Mouse (Mus musculus): Measurements from ENCODE around the gene Atp1b2. TPM values are rescaled to one million over a fixed set of nuclear protein-coding genes. Genes with fewer than 3 reads are reported as not detected.
"Not testable (repeated sequence)": the region's sequence is repeated elsewhere in the genome, so short reads cannot be mapped to it uniquely, and the experiment has no call there.

The Atp1b2 gene
- total and polyA plus RNA-seq, 3 experiments, result 17.0 to 23.7 (median 20.3) TPM

DNA sequence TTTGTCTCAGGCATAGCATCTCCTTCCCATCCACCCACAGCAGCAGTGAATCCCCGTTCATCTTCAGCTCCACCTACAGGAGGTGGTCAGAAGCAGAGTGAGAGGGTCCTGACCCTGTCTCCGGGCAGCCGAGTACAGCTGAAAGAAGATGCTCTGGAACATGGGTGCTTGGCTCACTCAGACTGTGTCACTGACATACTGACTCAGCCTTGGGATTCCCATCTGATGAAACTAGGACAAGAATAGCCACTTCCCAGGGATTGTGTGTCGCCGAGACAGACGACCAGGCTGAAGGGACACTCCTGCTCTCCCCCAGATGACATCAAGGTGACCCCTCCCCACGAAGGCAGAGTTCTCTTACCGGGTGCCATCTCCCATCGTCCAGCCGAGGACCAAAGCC, 11.0 kb upstream of the Atp1b2 start:
- Histone ChIP-seq H3K79me2 (replicated peaks; ENCODE audit: control insufficient read depth, insufficient read depth, low read length) (no peaks in the 10 kb centered on the region), H3K9ac (ENCODE audit: low read depth, low read length) (no peak overlapping the region), H3K36me3 (ENCODE audit: control insufficient read depth, insufficient read depth, low read length) (no peaks in the 10 kb centered on the region), H3K27me3 (ENCODE audit: control insufficient read depth, insufficient read depth, low read length) (no peaks in the 10 kb centered on the region), H3K4me1 (ENCODE audit: control insufficient read depth, insufficient read depth, low read length) (peaks cover 3% of the 10 kb centered on the region; the same call in 1 of the 2 replicates), H3K27ac (no peak overlapping the region), H3K4me3 (no peak overlapping the region)
- WGBS, result 39% methylated on average over 10 of the region's 10 CpGs
- TF ChIP-seq EP300 (IDR thresholded peaks at IDR 0.05; ENCODE audit: insufficient read depth, low read depth, low read length) (no peak), POLR2A (IDR thresholded peaks at IDR 0.05; ENCODE audit: insufficient read depth, low read depth, low read length) (no peak), CTCF (IDR thresholded peaks at IDR 0.05) (no peak)
- no peak for DNase-seq
- intact Hi-C loops (cut with DNase I), result no loop called here

DNA sequence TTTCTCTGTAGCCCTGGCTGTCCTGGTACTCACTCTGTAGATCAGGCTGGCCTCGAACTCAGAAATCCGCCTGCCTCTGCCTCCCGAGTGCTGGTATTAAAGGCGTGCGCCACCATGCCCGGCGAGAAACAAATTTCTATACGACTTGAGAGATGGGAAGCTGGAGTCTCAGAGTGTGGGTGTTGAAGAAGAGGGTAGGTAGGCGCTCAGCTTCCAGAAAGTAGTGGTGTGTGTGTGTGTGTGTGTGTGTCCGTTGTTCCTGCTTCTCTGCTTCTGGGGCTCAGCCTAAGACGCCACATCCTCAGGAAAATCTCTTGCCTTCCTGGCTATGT, 8.5 kb upstream of the Atp1b2 start:
- not testable (repeated sequence) for H3K4me1 ChIP-seq (ENCODE audit: control insufficient read depth, insufficient read depth, low read length); H3K27ac ChIP-seq; H3K36me3 ChIP-seq (ENCODE audit: control insufficient read depth, insufficient read depth, low read length); H3K79me2 ChIP-seq (replicated peaks; ENCODE audit: control insufficient read depth, insufficient read depth, low read length); H3K27me3 ChIP-seq (ENCODE audit: control insufficient read depth, insufficient read depth, low read length); DNase-seq; H3K4me3 ChIP-seq
- intact Hi-C loops (cut with DNase I), result loop anchor here (1.0 kb wide), 2 partner anchors 35 to 68 kb away; no protein-coding TSS in a partner anchor
- 43% methylated on average over 11 of the region's 11 CpGs for WGBS
- H3K9ac ChIP-seq (ENCODE audit: low read depth, low read length), result peak overlapping the region; percentile 36; the same call in 1 of the 2 replicates

DNA sequence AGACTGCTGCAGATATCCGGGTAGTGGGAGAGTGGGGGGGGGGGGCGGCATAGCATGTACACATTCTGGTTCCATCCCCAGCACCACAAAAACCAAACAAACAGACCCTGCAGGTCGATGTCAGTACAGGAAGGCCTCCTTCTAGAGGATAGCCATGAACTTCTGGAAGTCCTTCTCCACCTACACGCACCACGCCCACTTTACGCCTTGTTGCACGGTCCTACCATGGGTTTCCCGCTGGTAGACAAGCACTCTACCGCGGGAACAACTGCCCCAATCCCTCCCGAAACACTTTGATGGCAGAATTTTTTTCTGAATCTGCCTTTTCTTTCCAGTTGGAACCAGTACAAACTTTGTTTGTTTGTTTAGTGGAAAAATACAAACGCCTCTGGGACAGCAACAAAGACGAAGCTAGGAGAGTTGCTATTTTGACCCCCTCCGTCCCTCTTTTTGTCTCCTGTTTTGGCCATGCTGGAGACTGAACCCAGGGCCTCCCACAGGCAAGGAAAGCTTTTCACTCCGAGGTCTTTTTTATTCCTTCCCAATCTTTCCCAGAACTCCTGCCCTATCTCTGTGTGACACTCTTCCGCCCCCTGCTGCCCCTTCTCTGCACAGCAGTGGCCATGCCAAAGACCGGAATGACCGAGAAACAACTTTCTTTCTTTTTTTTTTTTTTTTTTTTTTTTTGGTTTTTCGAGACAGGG, 8.0 kb upstream of the Atp1b2 start:
- Histone ChIP-seq H3K27me3 (ENCODE audit: control insufficient read depth, insufficient read depth, low read length) (no peaks in the 10 kb centered on the region), H3K4me1 (ENCODE audit: control insufficient read depth, insufficient read depth, low read length) (peaks cover 1% of the 10 kb centered on the region; the same call in 1 of the 2 replicates), H3K4me3 (peak overlapping the region; percentile 41), H3K27ac (peak overlapping the region; percentile 24; the same call in 1 of the 2 replicates), H3K9ac (ENCODE audit: low read depth, low read length) (0 out of 2 replicates have a peak overlapping the region, but pooled peaks have one; percentile 15), H3K79me2 (replicated peaks; ENCODE audit: control insufficient read depth, insufficient read depth, low read length) (no peaks in the 10 kb centered on the region), H3K36me3 (ENCODE audit: control insufficient read depth, insufficient read depth, low read length) (no peaks in the 10 kb centered on the region)
- intact Hi-C loops (cut with DNase I), result loop anchor here (1.0 kb wide), 2 partner anchors 34 to 67 kb away; no protein-coding TSS in a partner anchor
- WGBS, result 12% methylated on average over 19 of the region's 19 CpGs
- peak; percentile 85 to 91 for DNase-seq
- TF ChIP-seq POLR2A (IDR thresholded peaks at IDR 0.05; ENCODE audit: insufficient read depth, low read depth, low read length), result no peak
- peak; percentile 84 for TF ChIP-seq CTCF (IDR thresholded peaks at IDR 0.05)
- TF ChIP-seq EP300 (IDR thresholded peaks at IDR 0.05; ENCODE audit: insufficient read depth, low read depth, low read length), result peak; percentile 88; the same call in 1 of the 2 replicates

DNA sequence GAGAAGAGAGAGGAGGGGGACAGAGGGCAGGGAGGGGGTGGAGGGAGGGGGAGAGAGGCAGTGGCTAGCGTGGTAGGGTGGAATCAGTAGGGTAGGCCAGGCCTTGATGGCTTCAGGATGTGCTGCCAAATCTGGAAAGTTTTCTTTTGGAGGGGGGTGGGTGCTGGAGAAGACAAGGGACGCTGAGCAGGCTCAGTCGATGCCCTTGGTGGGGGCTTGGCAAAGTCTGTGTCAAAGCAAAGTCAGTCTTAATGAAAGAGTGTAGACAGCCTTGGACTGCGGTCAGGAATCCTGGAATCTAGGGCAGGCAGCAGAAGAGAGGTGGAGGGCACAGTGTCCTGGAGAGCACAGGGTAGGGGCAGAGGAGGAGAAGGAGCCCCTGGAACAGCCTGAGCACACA, 5.2 kb upstream of the Atp1b2 start:
- no peak overlapping the region for H3K4me3 ChIP-seq
- H3K9ac ChIP-seq (ENCODE audit: low read depth, low read length), result no peak overlapping the region
- 48% methylated on average over 4 of the region's 4 CpGs for WGBS
- H3K36me3 ChIP-seq (ENCODE audit: control insufficient read depth, insufficient read depth, low read length), result no peaks in the 10 kb centered on the region
- no peak overlapping the region for H3K27ac ChIP-seq
- DNase-seq, result no peak
- peaks cover 1% of the 10 kb centered on the region; the same call in 1 of the 2 replicates for H3K4me1 ChIP-seq (ENCODE audit: control insufficient read depth, insufficient read depth, low read length)
- intact Hi-C loops (cut with DNase I), result no loop called here
- TF ChIP-seq CTCF (IDR thresholded peaks at IDR 0.05), result no peak
- TF ChIP-seq EP300 (IDR thresholded peaks at IDR 0.05; ENCODE audit: insufficient read depth, low read depth, low read length), result no peak
- TF ChIP-seq POLR2A (IDR thresholded peaks at IDR 0.05; ENCODE audit: insufficient read depth, low read depth, low read length), result no peak
- no peaks in the 10 kb centered on the region for H3K27me3 ChIP-seq (ENCODE audit: control insufficient read depth, insufficient read depth, low read length)
- no peaks in the 10 kb centered on the region for H3K79me2 ChIP-seq (replicated peaks; ENCODE audit: control insufficient read depth, insufficient read depth, low read length)

DNA sequence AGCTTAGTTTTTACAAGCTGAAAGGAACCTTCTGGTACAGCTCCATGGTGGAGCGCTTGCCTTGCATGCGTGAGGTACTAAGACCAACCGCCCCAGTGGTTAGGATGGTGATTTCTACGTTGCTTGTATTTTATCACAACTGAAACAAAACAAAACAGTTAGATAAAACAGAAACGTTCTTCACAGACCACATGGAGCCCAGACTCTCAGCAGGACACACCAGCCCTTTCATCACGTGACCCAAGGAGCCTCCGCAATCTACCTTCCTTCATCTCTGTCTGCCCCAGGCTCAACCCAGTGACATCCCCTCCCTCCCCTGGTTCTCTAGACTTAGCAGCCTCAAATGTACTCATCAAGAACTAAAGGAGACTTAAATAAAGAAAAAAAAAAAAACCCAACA, 3.7 kb upstream of the Atp1b2 start:
- Histone ChIP-seq H3K4me1 (ENCODE audit: control insufficient read depth, insufficient read depth, low read length) (peaks cover 2% of the 10 kb centered on the region), H3K27ac (no peak overlapping the region), H3K9ac (ENCODE audit: low read depth, low read length) (no peak overlapping the region), H3K36me3 (ENCODE audit: control insufficient read depth, insufficient read depth, low read length) (no peaks in the 10 kb centered on the region), H3K4me3 (no peak overlapping the region), H3K27me3 (ENCODE audit: control insufficient read depth, insufficient read depth, low read length) (no peaks in the 10 kb centered on the region), H3K79me2 (replicated peaks; ENCODE audit: control insufficient read depth, insufficient read depth, low read length) (no peaks in the 10 kb centered on the region)
- TF ChIP-seq CTCF (IDR thresholded peaks at IDR 0.05) (no peak), POLR2A (IDR thresholded peaks at IDR 0.05; ENCODE audit: insufficient read depth, low read depth, low read length) (no peak), EP300 (IDR thresholded peaks at IDR 0.05; ENCODE audit: insufficient read depth, low read depth, low read length) (no peak)
- no peak for DNase-seq
- whole genome bisulfite sequencing, result 66% methylated on average over 7 of the region's 7 CpGs
- intact Hi-C loops (cut with DNase I), result no loop called here

DNA sequence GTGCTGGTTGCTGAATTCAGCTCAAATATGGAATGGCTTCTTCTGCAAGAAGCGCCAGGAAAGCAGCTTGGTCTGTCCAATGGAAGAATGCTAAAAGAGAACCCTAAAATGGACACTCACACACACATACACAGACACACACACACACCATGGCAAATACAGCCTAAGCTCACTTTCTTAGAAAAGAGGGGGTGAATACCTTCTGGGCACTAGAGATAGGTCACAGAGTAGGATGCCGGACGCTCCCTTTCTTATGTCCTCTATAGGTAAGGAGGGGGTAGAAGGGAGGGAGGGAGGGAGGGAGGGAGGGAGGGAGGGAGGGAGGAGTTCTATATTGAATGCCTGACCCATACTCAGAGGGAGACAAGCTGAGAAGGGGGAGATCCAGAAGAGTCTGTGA, 2.8 kb upstream of the Atp1b2 start:
- no peak overlapping the region for H3K27ac ChIP-seq
- DNase-seq, result no peak
- TF ChIP-seq POLR2A (IDR thresholded peaks at IDR 0.05; ENCODE audit: insufficient read depth, low read depth, low read length), result no peak
- TF ChIP-seq CTCF (IDR thresholded peaks at IDR 0.05), result no peak
- TF ChIP-seq EP300 (IDR thresholded peaks at IDR 0.05; ENCODE audit: insufficient read depth, low read depth, low read length), result no peak
- peaks cover 6% of the 10 kb centered on the region for H3K4me1 ChIP-seq (ENCODE audit: control insufficient read depth, insufficient read depth, low read length)
- H3K4me3 ChIP-seq, result no peak overlapping the region
- H3K27me3 ChIP-seq (ENCODE audit: control insufficient read depth, insufficient read depth, low read length), result no peaks in the 10 kb centered on the region
- intact Hi-C loops (cut with DNase I), result no loop called here
- no peak overlapping the region for H3K9ac ChIP-seq (ENCODE audit: low read depth, low read length)
- H3K36me3 ChIP-seq (ENCODE audit: control insufficient read depth, insufficient read depth, low read length), result no peaks in the 10 kb centered on the region
- no peaks in the 10 kb centered on the region for H3K79me2 ChIP-seq (replicated peaks; ENCODE audit: control insufficient read depth, insufficient read depth, low read length)
- WGBS, result 91% methylated on average over 1 of the region's 3 CpGs

Data from heart, adult 2 months (tissue).